Mouse (Mus musculus) frontal cortex, postnatal 25 days (tissue): ENCODE data around the gene Plekhg3.
A peak's percentile ranks its signal among the peaks of the same experiment; 100 is the strongest.

ENCODE experiments used
- DNase-seq, 2 experiments: peaks; one replicate each; pipeline ENCODE4 v3.0.0; 2022; ENCODE audit warnings: low spot score in 2 of 2

The Plekhg3 gene

GRCm38 (mm10) chr12:76527245-76527881, 3.3 kb upstream of the Plekhg3 start:
- DNase-seq = no peak

GRCm38 (mm10) chr12:76528766-76529165, 1.9 kb upstream of the Plekhg3 start:
- DNase-seq = no peak

- DNase-seq = no peak
Observed at GRCm38 (mm10) chr12:76531986-76532925, 1.6 kb downstream of the Plekhg3 start.

- DNase-seq = no peak
Observed at GRCm38 (mm10) chr12:76532926-76533376, 2.3 kb downstream of the Plekhg3 start.

GRCm38 (mm10) chr12:76533377-76534222, 2.9 kb downstream of the Plekhg3 start:
- DNase-seq = no peak

GRCm38 (mm10) chr12:76534233-76534632, 3.5 kb downstream of the Plekhg3 start:
- no peak for DNase-seq

- no peak for DNase-seq
Observed at GRCm38 (mm10) chr12:76534641-76535283, 4.1 kb downstream of the Plekhg3 start.

- DNase-seq = no peak
Observed at GRCm38 (mm10) chr12:76535471-76535900, 4.8 kb downstream of the Plekhg3 start.

GRCm38 (mm10) chr12:76536591-76537153, 6.0 kb downstream of the Plekhg3 start:
- DNase-seq = no peak

- DNase-seq = no peak
Observed at GRCm38 (mm10) chr12:76537434-76537833, 6.7 kb downstream of the Plekhg3 start.

- no peak for DNase-seq
Observed at GRCm38 (mm10) chr12:76540169-76540568, 9.5 kb downstream of the Plekhg3 start.

- DNase-seq = no peak
Observed at GRCm38 (mm10) chr12:76540701-76541221, 10.1 kb downstream of the Plekhg3 start.

- DNase-seq = no peak
Observed at GRCm38 (mm10) chr12:76541475-76541874, 10.8 kb downstream of the Plekhg3 start.

- DNase-seq = no peak
Observed at GRCm38 (mm10) chr12:76541879-76542278, 11.2 kb downstream of the Plekhg3 start.

- DNase-seq = peak in 1 of 2 experiments; percentile 18
Observed at GRCm38 (mm10) chr12:76545786-76546370, 15.2 kb downstream of the Plekhg3 start.

GRCm38 (mm10) chr12:76546383-76547276, 15.9 kb downstream of the Plekhg3 start:
- no peak for DNase-seq

- DNase-seq = no peak
Observed at GRCm38 (mm10) chr12:76547409-76548081, 16.9 kb downstream of the Plekhg3 start.

- no peak for DNase-seq
Observed at GRCm38 (mm10) chr12:76548082-76548423, 17.4 kb downstream of the Plekhg3 start.

- no peak for DNase-seq
Observed at GRCm38 (mm10) chr12:76549203-76549602, 18.5 kb downstream of the Plekhg3 start.
